Mouse (Mus musculus) brain, embryonic 14.5 days (tissue): ENCODE data around the gene Hspa12a.

Experiments
- CTCF ChIP-seq: fragments of 200-500 bp; IDR thresholded peaks from 2 replicates; pipeline ENCODE4 v1.5.1; 2012; ENCODE audit warnings: inconsistent platforms, mild to moderate bottlenecking, moderate library complexity, borderline replicate concordance; ENCODE audit not compliant: insufficient read depth, insufficient read length; ENCODE audit errors: extremely low read depth
- POLR2A ChIP-seq: fragments of 200-500 bp; IDR thresholded peaks from 2 replicates; pipeline ENCODE4 v1.6.1; 2012; ENCODE audit warnings: mild to moderate bottlenecking, inconsistent platforms, borderline replicate concordance; ENCODE audit not compliant: poor library complexity, insufficient read depth, insufficient read length, severe bottlenecking; ENCODE audit errors: extremely low read depth

GRCm38 (mm10) chr19:58818571-58819415, 124.7 kb downstream of the Hspa12a start:
- no peak for TF ChIP-seq CTCF
- TF ChIP-seq POLR2A = no peak
